Mouse (Mus musculus): ENCODE measurements around the gene Kank1. TPM values are rescaled to one million over a fixed set of nuclear protein-coding genes. Genes with fewer than 3 reads are reported as not detected.

The Kank1 gene
- 12.4 TPM for polyA plus RNA-seq (2014; fragmentation: Illumina TruSeq; extraction: RNeasy Lipid Tissue Mini Kit (QIAGEN cat#74804); ENCODE audit: low read depth, low replicate concordance)

GRCm38 (mm10) chr19:25236596-25237491 is at the start of gene Kank1:
Gene Kank1, plus strand, starts transcription at chr19:25236975.

Other genes starting within 250 kb of the Kank1 start
- gene Dock8, start 237.4 kb upstream of the Kank1 start, polyA plus RNA-seq (2014; fragmentation: Illumina TruSeq; extraction: RNeasy Lipid Tissue Mini Kit (QIAGEN cat#74804); ENCODE audit: low read depth, low replicate concordance): 4.6 TPM